Mouse (Mus musculus): ENCODE measurements around the gene Cux2. TPM values are rescaled to one million over a fixed set of nuclear protein-coding genes. Genes with fewer than 3 reads are reported as not detected.
"Not testable (repeated sequence)": the region's sequence is repeated elsewhere in the genome, so short reads cannot be mapped to it uniquely, and the experiment has no call there.

Cux2 gene
- polyA plus RNA-seq, 1 experiment, result 1.2 TPM

DNA sequence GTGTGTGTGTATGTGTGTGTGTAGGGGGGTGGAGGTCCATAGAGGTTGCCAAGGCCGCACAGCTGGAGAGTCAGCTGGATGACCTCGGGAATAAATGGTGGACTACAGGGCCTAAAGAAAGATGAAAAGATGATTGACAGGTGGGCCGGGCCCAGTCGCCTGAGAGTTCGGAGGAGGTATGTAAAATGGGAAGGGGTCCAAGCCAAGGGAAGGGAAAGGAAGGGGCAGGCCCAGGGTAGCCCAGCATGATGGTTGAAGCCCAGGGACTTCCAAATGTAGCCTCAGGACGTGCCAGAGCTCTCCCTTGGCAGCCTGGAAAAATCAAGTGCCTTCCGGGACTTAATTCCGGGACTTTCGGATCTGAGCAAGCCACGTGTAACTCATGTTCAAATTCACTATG is 195.1 kb downstream of the Cux2 start:
- Histone ChIP-seq H3K4me1 (ENCODE audit: control insufficient read depth, insufficient read depth, low read length) (no peaks in the 10 kb centered on the region), H3K27ac (ENCODE audit: control insufficient read depth, insufficient read depth, low read depth, low read length, poor library complexity) (no peak overlapping the region), H3K4me3 (replicated peaks; ENCODE audit: control insufficient read depth, low read depth, low read length) (no peak overlapping the region)
- no peak for TF ChIP-seq CTCF (IDR thresholded peaks at IDR 0.05; ENCODE audit: control insufficient read depth, insufficient read depth, low read length)
- no peak for TF ChIP-seq POLR2A (IDR thresholded peaks at IDR 0.05; ENCODE audit: borderline replicate concordance, control insufficient read depth, low read depth, low read length)
- WGBS, result 78% methylated on average over 10 of the region's 10 CpGs

DNA sequence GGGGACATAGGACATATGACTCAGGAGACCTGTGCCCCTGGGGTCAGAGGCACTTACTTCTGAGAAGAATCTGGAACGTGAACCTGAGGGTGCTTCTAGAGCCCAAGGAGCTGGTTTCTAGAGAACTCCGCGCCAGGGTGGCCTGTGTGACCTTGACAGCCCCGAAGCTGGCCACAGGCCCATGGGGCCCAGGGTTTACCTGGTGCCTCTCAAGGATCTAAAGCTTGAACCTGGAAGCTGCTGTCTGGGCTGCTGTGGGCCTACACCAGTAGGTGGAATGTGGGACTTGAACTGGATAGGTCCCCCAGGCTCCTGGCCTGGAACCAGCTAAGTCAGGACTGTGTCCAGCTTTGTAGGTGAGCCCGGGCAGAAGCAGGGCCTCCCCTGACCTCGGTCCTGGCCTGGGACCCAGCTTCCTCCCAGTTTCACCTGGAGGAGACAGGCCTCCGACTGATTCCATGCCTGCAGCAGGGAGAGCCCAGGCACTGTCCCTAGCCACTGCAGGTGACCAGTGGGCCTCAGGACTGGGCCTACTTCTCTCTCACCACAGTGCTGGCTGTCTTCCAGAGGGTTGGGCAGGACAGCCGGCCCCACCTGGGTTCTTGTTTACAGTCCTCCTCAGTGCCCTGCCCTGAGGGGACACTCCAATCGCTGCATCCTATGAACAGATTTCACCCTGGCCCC is 196.4 kb downstream of the Cux2 start:
- Histone ChIP-seq H3K4me3 (replicated peaks; ENCODE audit: control insufficient read depth, low read depth, low read length) (no peak overlapping the region), H3K4me1 (ENCODE audit: control insufficient read depth, insufficient read depth, low read length) (peaks cover 2% of the 10 kb centered on the region; the same call in 1 of the 2 replicates), H3K27ac (ENCODE audit: control insufficient read depth, insufficient read depth, low read depth, low read length, poor library complexity) (no peak overlapping the region)
- TF ChIP-seq CTCF (IDR thresholded peaks at IDR 0.05; ENCODE audit: control insufficient read depth, insufficient read depth, low read length) (no peak), POLR2A (IDR thresholded peaks at IDR 0.05; ENCODE audit: borderline replicate concordance, control insufficient read depth, low read depth, low read length) (no peak)
- 80% methylated on average over 9 of the region's 9 CpGs for WGBS

DNA sequence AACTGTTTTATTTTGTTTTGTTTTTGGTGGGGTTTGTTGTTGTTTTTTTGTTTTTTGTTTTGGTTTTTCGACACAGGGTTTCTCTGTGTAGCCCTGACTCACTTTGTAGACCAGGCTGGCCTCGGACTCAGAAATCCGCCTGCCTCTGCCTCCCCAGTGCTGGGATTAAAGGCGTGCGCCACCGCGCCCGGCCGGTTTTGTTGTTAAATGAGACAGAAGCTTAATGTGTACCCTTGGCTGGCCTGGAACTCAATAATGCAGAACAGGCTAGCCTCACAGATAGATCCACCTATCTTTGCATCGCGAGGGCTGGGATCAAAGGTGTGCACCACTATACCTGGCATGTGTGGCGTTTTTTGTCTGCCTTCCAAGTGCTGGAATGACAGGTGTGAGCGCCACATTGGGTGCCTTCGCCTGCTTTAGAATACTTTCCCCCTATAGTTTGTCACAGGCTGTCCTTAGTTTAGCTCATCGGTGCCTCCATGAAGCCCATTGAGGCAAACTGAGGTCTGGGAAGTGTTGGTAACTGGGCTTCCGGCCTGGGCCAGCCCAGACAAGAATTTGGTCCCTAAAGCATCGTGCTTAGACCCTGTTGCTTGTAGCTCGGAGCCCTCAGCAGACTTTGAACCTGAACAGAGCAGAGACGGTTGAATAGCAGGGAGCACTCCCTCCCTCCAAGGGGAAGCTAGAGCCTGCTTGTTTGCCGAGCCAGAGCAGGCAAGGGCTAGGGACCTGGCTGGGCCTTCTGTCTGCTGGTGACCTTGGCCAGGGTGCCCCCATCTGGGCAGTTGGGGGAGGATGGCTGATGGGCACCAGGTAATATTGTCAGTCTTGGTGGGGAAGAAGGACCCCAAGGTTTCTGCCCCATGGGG is 200.2 kb downstream of the Cux2 start:
- no peak overlapping the region for H3K27ac ChIP-seq (ENCODE audit: control insufficient read depth, insufficient read depth, low read depth, low read length, poor library complexity)
- H3K4me1 ChIP-seq (ENCODE audit: control insufficient read depth, insufficient read depth, low read length), result peaks cover 4% of the 10 kb centered on the region; the same call in 1 of the 2 replicates
- no peak for TF ChIP-seq POLR2A (IDR thresholded peaks at IDR 0.05; ENCODE audit: borderline replicate concordance, control insufficient read depth, low read depth, low read length)
- peak; percentile 34; the same call in 1 of the 2 replicates for TF ChIP-seq CTCF (IDR thresholded peaks at IDR 0.05; ENCODE audit: control insufficient read depth, insufficient read depth, low read length)
- no peak overlapping the region for H3K4me3 ChIP-seq (replicated peaks; ENCODE audit: control insufficient read depth, low read depth, low read length)
- WGBS, result 60% methylated on average over 20 of the region's 20 CpGs

DNA sequence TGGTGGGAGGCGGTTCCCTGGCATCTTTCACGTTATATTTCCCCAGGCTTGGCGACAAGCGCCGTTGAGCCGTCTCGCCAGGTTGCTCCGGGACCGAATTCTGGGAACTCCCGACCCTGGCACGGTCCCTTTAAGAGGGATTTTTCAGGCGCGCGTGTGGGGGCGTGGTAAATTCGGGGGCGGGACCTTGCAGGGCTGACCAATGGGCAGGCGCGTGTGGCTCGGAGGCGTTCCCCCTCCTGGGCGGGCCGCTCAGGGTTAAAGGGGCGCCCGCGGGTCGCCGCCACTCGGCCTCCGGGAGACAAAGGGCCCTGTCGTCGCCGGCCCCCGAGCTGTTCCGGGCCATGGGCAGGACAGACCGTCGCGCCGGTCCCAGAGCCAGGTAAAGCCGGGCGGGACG is 201.2 kb downstream of the Cux2 start, which contains the start of gene Pheta1:
Gene Pheta1 (plus strand): TSS at position 242 of the 400 bp plus-strand sequence.
- peaks cover 4% of the 10 kb centered on the region; the same call in 1 of the 2 replicates for H3K4me1 ChIP-seq (ENCODE audit: control insufficient read depth, insufficient read depth, low read length)
- peak within 1 kb of the TSS; percentile 51; the same call in 1 of the 2 replicates for H3K27ac ChIP-seq (ENCODE audit: control insufficient read depth, insufficient read depth, low read depth, low read length, poor library complexity)
- peak within 1 kb of the TSS; percentile 95 for H3K4me3 ChIP-seq (replicated peaks; ENCODE audit: control insufficient read depth, low read depth, low read length)
- peak; percentile 61; the same call in 1 of the 2 replicates for TF ChIP-seq POLR2A (IDR thresholded peaks at IDR 0.05; ENCODE audit: borderline replicate concordance, control insufficient read depth, low read depth, low read length)
- TF ChIP-seq CTCF (IDR thresholded peaks at IDR 0.05; ENCODE audit: control insufficient read depth, insufficient read depth, low read length), result no peak
- under 1% methylated on average over 38 of the region's 42 CpGs for WGBS

DNA sequence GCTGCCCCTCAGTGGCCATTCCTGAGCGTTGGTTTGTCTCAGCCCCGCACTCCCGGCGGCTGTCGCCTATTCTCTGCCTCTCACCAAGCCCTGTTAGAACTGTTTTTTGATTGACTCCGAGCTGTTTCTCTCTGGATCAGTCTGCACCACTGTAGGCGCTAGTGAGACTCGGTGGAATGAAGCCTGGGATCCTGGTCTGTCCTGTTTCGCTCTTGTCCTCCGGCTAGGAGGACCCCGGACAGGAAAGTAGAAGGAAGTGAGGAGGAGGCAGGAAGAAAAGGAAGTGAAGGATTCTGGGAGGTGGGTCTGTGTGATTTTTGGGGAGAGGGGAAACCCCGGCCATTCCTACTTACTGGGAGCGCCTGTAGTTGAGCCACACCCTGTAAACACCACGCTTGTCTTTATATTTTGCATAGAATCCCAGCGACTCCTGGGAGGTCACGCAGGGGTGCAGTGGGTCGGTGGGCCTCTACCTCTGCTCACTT is 201.8 kb downstream of the Cux2 start:
- under 1% methylated on average over 17 of the region's 17 CpGs for WGBS
- TF ChIP-seq CTCF (IDR thresholded peaks at IDR 0.05; ENCODE audit: control insufficient read depth, insufficient read depth, low read length) (no peak), POLR2A (IDR thresholded peaks at IDR 0.05; ENCODE audit: borderline replicate concordance, control insufficient read depth, low read depth, low read length) (no peak)
- Histone ChIP-seq H3K4me1 (ENCODE audit: control insufficient read depth, insufficient read depth, low read length) (peaks cover 4% of the 10 kb centered on the region; the same call in 1 of the 2 replicates), H3K27ac (ENCODE audit: control insufficient read depth, insufficient read depth, low read depth, low read length, poor library complexity) (peak overlapping the region; percentile 9; the same call in 1 of the 2 replicates), H3K4me3 (replicated peaks; ENCODE audit: control insufficient read depth, low read depth, low read length) (peak overlapping the region; percentile 63)

DNA sequence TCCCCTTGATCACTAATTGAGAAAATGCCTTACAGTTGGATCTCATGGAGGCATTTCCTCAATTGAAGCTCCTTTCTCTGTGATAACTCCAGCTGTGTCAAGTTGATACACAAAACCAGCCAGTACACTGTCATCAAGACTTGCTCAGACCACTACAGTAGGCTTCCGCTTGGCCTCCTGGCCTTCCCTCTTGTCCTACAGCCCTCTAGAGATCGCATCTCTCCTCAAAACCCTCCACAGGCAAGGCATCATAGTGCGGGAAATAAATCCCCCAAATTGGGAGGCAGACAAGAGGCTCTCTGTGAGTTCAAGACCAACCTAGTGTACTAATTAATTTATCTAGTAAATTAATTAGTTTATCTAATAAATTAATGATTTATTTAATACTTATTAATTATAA is 202.6 kb downstream of the Cux2 start:
- not testable (repeated sequence) for H3K4me1 ChIP-seq (ENCODE audit: control insufficient read depth, insufficient read depth, low read length); H3K4me3 ChIP-seq (replicated peaks; ENCODE audit: control insufficient read depth, low read depth, low read length)
- 81% methylated on average over 3 of the region's 3 CpGs for WGBS

DNA sequence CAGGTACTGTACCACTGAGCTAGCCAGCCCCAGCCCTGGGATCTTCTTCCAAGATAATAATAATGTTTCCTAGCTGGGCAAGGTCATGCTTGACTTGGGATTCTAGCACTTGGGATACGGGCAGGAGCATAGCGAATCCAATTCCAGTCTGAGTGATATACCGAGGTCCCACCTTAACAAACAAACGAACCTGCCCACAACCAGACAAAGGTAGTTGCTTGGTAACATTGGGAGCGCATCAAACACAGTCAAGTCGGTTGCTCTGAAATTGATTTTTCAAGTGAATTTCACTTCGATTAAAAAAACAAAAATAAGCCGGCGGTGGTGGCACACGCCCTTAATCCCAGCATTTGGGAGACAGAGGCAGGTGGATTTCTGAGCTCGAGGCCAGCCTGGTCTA is 203.6 kb downstream of the Cux2 start:
- no peak overlapping the region for H3K4me3 ChIP-seq (replicated peaks; ENCODE audit: control insufficient read depth, low read depth, low read length)
- WGBS, result 86% methylated on average over 11 of the region's 11 CpGs
- no peak for TF ChIP-seq POLR2A (IDR thresholded peaks at IDR 0.05; ENCODE audit: borderline replicate concordance, control insufficient read depth, low read depth, low read length)
- TF ChIP-seq CTCF (IDR thresholded peaks at IDR 0.05; ENCODE audit: control insufficient read depth, insufficient read depth, low read length), result no peak
- peaks cover 5% of the 10 kb centered on the region; the same call in 1 of the 2 replicates for H3K4me1 ChIP-seq (ENCODE audit: control insufficient read depth, insufficient read depth, low read length)
- no peak overlapping the region for H3K27ac ChIP-seq (ENCODE audit: control insufficient read depth, insufficient read depth, low read depth, low read length, poor library complexity)

More for the DNA sequence above, 202.6 kb downstream of the Cux2 start:
- H3K27ac ChIP-seq (ENCODE audit: control insufficient read depth, insufficient read depth, low read depth, low read length, poor library complexity), result not testable (repeated sequence)

DNA sequence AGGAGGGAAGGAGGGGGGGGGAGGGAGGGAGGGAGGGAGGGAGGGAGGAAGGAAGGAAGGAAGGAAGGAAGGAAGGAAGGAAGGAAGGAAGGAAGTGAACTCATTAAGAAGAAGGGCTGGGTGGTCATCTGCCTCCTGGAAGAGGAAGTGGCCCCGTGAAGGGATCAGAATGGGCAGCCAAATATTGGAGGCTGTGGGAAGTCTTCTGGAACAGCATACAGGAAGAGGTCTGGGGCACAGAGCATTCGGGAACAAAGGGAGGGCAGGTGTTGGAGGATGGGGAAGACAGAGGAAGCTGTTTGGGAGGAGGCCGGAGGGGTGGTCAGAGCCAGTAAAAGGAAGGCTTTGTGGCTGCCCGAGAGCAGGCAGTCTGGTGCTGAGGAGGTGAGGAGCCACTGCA is 204.5 kb downstream of the Cux2 start:
- Histone ChIP-seq H3K4me3 (replicated peaks; ENCODE audit: control insufficient read depth, low read depth, low read length) (no peak overlapping the region), H3K4me1 (ENCODE audit: control insufficient read depth, insufficient read depth, low read length) (peaks cover 5% of the 10 kb centered on the region; the same call in 1 of the 2 replicates), H3K27ac (ENCODE audit: control insufficient read depth, insufficient read depth, low read depth, low read length, poor library complexity) (no peak overlapping the region)
- no peak for TF ChIP-seq CTCF (IDR thresholded peaks at IDR 0.05; ENCODE audit: control insufficient read depth, insufficient read depth, low read length)
- no peak for TF ChIP-seq POLR2A (IDR thresholded peaks at IDR 0.05; ENCODE audit: borderline replicate concordance, control insufficient read depth, low read depth, low read length)
- WGBS, result 4% methylated on average over 4 of the region's 4 CpGs
